Mouse (Mus musculus) brown adipose tissue, adult 24 weeks (tissue): ENCODE results near the gene Psmb9. TPM values are rescaled to one million over a fixed set of nuclear protein-coding genes. Genes with fewer than 3 reads are reported as not detected.
A peak's percentile ranks its signal among the peaks of the same experiment; 100 is the strongest.

Experiments used
- H3K27ac ChIP-seq: fragments of 200-500 bp; replicated peaks from 2 replicates; pipeline ENCODE4 v1.5.1; 2012; ENCODE audit warnings: low read depth, mild to moderate bottlenecking, low read length
- H3K4me1 ChIP-seq: fragments of 200-500 bp; 2 replicates; pipeline ENCODE4 v1.6.1; 2012; ENCODE audit warnings: low read length, mixed read lengths; ENCODE audit not compliant: control insufficient read depth, insufficient read depth, insufficient read length
- H3K4me3 ChIP-seq: fragments of 200-500 bp; 2 replicates; pipeline ENCODE4 v1.5.1; 2012; ENCODE audit warnings: low read depth, mild to moderate bottlenecking, low read length, moderate library complexity; ENCODE audit not compliant: insufficient read depth
- polyA plus RNA-seq: library from polyadenylated mRNA; stranded (reverse); fragments of >200 nt; gene quantifications from 2 replicates; pipeline ENCODE4 v1.2.4, GENCODE M21; 2012; ENCODE audit not compliant: missing spikeins, insufficient read depth, insufficient read length

Psmb9 gene
- polyA plus RNA-seq, 1 experiment, result 34.6 TPM

- peak within 1 kb of the TSS; percentile 11; the same call in 1 of the 2 replicates for H3K4me3 ChIP-seq
- no peaks in the 10 kb centered on the region for H3K4me1 ChIP-seq
- peak within 1 kb of the TSS; percentile 66 for H3K27ac ChIP-seq
Measured at GRCm38 (mm10) chr17:34143033-34143432, 44.5 kb downstream of the Psmb9 start, which contains the start of gene H2-DMb2. TSS of gene H2-DMb2 (plus strand) at chr17:34143307.

GRCm38 (mm10) chr17:34142456-34143010, 45.0 kb downstream of the Psmb9 start:
- no peaks in the 10 kb centered on the region for H3K4me1 ChIP-seq
- peak overlapping the region; percentile 66 for H3K27ac ChIP-seq
- 0 out of 2 replicates have a peak overlapping the region, but pooled peaks have one; percentile 3 for H3K4me3 ChIP-seq

- no peaks in the 10 kb centered on the region for H3K4me1 ChIP-seq
- H3K27ac ChIP-seq, result no peak overlapping the region
- H3K4me3 ChIP-seq, result no peak overlapping the region
Measured at GRCm38 (mm10) chr17:34141448-34141847, 46.1 kb downstream of the Psmb9 start.

- Histone ChIP-seq H3K4me3 (no peak overlapping the region), H3K4me1 (no peaks in the 10 kb centered on the region), H3K27ac (no peak overlapping the region)
Measured at GRCm38 (mm10) chr17:34140240-34140639, 47.3 kb downstream of the Psmb9 start.

- Histone ChIP-seq H3K4me3 (peak overlapping the region; percentile 30), H3K4me1 (no peaks in the 10 kb centered on the region), H3K27ac (peak overlapping the region; percentile 39; the same call in 1 of the 2 replicates)
Measured at GRCm38 (mm10) chr17:34139416-34139815, 48.1 kb downstream of the Psmb9 start.

GRCm38 (mm10) chr17:34138655-34139054, 48.9 kb downstream of the Psmb9 start:
- no peak overlapping the region for H3K27ac ChIP-seq
- no peak overlapping the region for H3K4me3 ChIP-seq
- H3K4me1 ChIP-seq, result no peaks in the 10 kb centered on the region

- Histone ChIP-seq H3K4me3 (no peak overlapping the region), H3K4me1 (no peaks in the 10 kb centered on the region), H3K27ac (no peak overlapping the region)
Measured at GRCm38 (mm10) chr17:34137601-34138000, 50.0 kb downstream of the Psmb9 start.

- no peak overlapping the region; the same call in 1 of the 2 replicates for H3K27ac ChIP-seq
- no peaks in the 10 kb centered on the region for H3K4me1 ChIP-seq
- peak overlapping the region; percentile 53 for H3K4me3 ChIP-seq
Measured at GRCm38 (mm10) chr17:34135297-34136224, 52.0 kb downstream of the Psmb9 start.

GRCm38 (mm10) chr17:34134451-34134850, 53.1 kb downstream of the Psmb9 start:
- no peak overlapping the region for H3K27ac ChIP-seq
- H3K4me1 ChIP-seq, result peaks cover 7% of the 10 kb centered on the region
- H3K4me3 ChIP-seq, result no peak overlapping the region

GRCm38 (mm10) chr17:34133289-34133688, 54.3 kb downstream of the Psmb9 start:
- Histone ChIP-seq H3K27ac (no peak overlapping the region), H3K4me1 (peaks cover 15% of the 10 kb centered on the region), H3K4me3 (no peak overlapping the region)

Other genes starting within 250 kb of the Psmb9 start
- 83.2 and 131 TPM in 2 replicates for gene Pfdn6, start 247.4 kb downstream of the Psmb9 start, polyA plus RNA-seq
- 6.6 and 10.1 TPM in 2 replicates for gene Wdr46, start 247.1 kb downstream of the Psmb9 start, polyA plus RNA-seq
- 2.2 and 2.4 TPM in 2 replicates for gene B3galt4, start 236.3 kb downstream of the Psmb9 start, polyA plus RNA-seq
- gene Vps52, start 232.0 kb downstream of the Psmb9 start, polyA plus RNA-seq, result 23.9 and 29.3 TPM in 2 replicates
- 635 and 763 TPM in 2 replicates for gene Rps18, start 231.8 kb downstream of the Psmb9 start, polyA plus RNA-seq
- gene H2-K1, start 187.4 kb downstream of the Psmb9 start, polyA plus RNA-seq, result 394 and 673 TPM in 2 replicates
- 10.2 and 10.3 TPM in 2 replicates for gene Ring1, start 163.1 kb downstream of the Psmb9 start, polyA plus RNA-seq
- 214 and 236 TPM in 2 replicates for gene H2-Ke6, start 159.7 kb downstream of the Psmb9 start, polyA plus RNA-seq
- gene Slc39a7, start 156.1 kb downstream of the Psmb9 start, polyA plus RNA-seq, result 40.0 and 44.7 TPM in 2 replicates
- gene Rxrb, start 156.0 kb downstream of the Psmb9 start, polyA plus RNA-seq, result 23.6 and 38.7 TPM in 2 replicates
- 0.38 and 1.0 TPM in 2 replicates for gene Col11a2, start 148.3 kb downstream of the Psmb9 start, polyA plus RNA-seq
- not detected in 2 replicates for gene H2-Oa, start 95.4 kb downstream of the Psmb9 start, polyA plus RNA-seq
- 6.9 and 10.5 TPM in 2 replicates for gene H2-DMa, start 68.2 kb downstream of the Psmb9 start, polyA plus RNA-seq
- gene Brd2, start 65.1 kb downstream of the Psmb9 start, polyA plus RNA-seq, result 82.7 and 86.3 TPM in 2 replicates
- not detected in 2 replicates for gene H2-DMb2, start 44.5 kb downstream of the Psmb9 start, polyA plus RNA-seq
- gene H2-DMb1, start 34.7 kb downstream of the Psmb9 start, polyA plus RNA-seq, result 11.1 and 14.7 TPM in 2 replicates
- 5.5 and 6.9 TPM in 2 replicates for gene Tap1, start 211 bp downstream of the Psmb9 start, polyA plus RNA-seq
- 20.2 and 21.9 TPM in 2 replicates for gene Psmb8, start 10.0 kb upstream of the Psmb9 start, polyA plus RNA-seq
- 23.5 and 27.7 TPM in 2 replicates for gene Tap2, start 15.8 kb upstream of the Psmb9 start, polyA plus RNA-seq
- gene H2-Ob, start 51.1 kb upstream of the Psmb9 start, polyA plus RNA-seq, result 0.55 and 2.1 TPM in 2 replicates
- gene H2-Ab1, start 69.9 kb upstream of the Psmb9 start, polyA plus RNA-seq, result 71.7 and 90.6 TPM in 2 replicates
- 181 and 183 TPM in 2 replicates for gene H2-Aa, start 100.1 kb upstream of the Psmb9 start, polyA plus RNA-seq
- gene H2-Eb1, start 118.1 kb upstream of the Psmb9 start, polyA plus RNA-seq, result 93.0 and 109 TPM in 2 replicates
- not detected in 2 replicates for gene H2-Eb2, start 137.9 kb upstream of the Psmb9 start, polyA plus RNA-seq
- gene Btnl2, start 167.1 kb upstream of the Psmb9 start, polyA plus RNA-seq, result 0.67 TPM in 1 of 2 replicates, not detected in the other
- gene Btnl1, start 189.4 kb upstream of the Psmb9 start, polyA plus RNA-seq, result not detected in 2 replicates
- not detected in 2 replicates for gene BC051142, start 211.1 kb upstream of the Psmb9 start, polyA plus RNA-seq